Mouse (Mus musculus) embryonic fibroblast, embryonic 13.5 days (primary cell): ENCODE measurements at regions not wholly inside any gene's neighbourhood (a gene's known extent, or its start where the extent isn't known, plus 50 kb on each side); places are given as distances from the start of the nearest gene placed in this dataset.

Experiments
- CTCF ChIP-seq: IDR thresholded peaks from 2 replicates; pipeline ENCODE4 v1.5.1; 2011; ENCODE audit warnings: mild to moderate bottlenecking, control low read depth, low read length, moderate library complexity, borderline replicate concordance; ENCODE audit not compliant: insufficient read depth
- POLR2A ChIP-seq: IDR thresholded peaks from 2 replicates; pipeline ENCODE4 v1.6.1; 2011; ENCODE audit warnings: low read depth, mild to moderate bottlenecking, control low read depth, low read length, moderate library complexity

DNA sequence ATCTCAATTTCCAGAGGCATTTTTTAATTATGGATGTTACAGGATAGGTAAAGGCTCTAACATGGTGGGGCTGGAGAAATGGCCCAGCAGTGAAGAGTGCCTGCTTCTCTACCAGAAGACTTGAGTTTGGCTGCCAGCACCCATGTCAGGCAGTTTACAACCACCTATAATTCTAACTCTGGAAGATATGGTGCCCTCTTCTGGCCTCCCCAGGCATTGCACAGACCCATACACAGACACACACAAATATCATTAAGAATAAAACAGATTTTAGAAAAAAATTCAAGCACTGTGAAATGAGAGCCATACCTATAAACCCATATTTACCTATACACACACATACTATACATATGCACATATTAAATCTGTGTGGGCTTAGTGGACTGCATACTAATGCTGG is 113.9 kb upstream of the Creb1 start:
- TF ChIP-seq CTCF, result no peak
- TF ChIP-seq POLR2A, result no peak
